Mouse (Mus musculus) stomach, postnatal 0 days (tissue): Measurements from ENCODE around the gene Sbds.

ENCODE experiments used
- CTCF ChIP-seq: IDR thresholded peaks from 2 replicates; pipeline ENCODE4 v1.5.1; 2016; ENCODE audit warnings: antibody characterized with exemption, low read depth, mild to moderate bottlenecking, moderate library complexity
- EP300 ChIP-seq: optimal IDR thresholded peaks from 2 replicates; pipeline ENCODE3; 2016; ENCODE audit warnings: antibody characterized with exemption

GRCm38 (mm10) chr5:130196307-130196706 is 59.0 kb downstream of the Sbds start:
- TF ChIP-seq CTCF: no peak
- TF ChIP-seq EP300: no peak
